Mouse (Mus musculus): ENCODE results near the gene Axdnd1.
"Not testable (repeated sequence)": the region's sequence is repeated elsewhere in the genome, so short reads cannot be mapped to it uniquely, and the experiment has no call there.

Axdnd1 gene

DNA sequence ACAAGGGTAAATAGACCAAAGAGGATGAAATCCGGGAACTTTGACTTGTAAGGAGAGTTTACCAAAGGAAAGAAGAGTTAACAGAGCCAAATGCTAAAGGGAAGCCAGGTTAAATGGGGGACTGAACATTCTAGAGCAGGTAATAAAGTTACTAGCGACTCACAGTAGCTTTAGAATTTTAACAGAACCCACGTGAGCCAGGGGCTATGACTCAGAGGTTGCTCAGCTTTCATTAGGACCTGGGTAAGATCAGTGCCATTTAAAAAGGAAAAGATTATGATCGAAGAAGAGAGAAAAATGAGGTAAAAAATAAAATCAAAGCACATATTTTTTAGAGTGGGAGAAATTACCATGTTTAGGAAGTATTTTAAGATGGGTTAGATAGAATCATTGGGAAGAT lies 80.1 kb downstream of the Axdnd1 start:
- no peak for DNase-seq (ENCODE audit: low spot score in 2 of 2)

DNA sequence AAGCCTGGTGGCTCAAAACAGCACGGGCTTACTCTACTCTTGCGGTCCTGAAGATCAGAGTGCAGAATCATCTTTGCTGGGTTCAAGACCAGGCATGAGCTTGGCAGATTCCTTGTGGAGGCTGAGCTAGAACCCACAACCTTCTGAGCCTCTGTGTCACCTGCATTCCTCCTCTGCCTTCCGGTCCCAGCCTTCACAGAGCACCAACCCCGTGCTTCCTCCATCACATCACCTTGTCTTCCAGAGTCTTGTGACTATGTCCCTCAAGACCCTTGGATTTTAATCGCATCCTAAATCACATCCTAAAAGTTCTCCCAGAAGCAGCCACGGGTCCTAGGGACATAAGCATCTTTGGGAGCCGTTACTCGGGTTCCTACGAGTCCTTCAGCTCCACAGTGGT lies 97.8 kb downstream of the Axdnd1 start:
- DNase-seq (ENCODE audit: low spot score in 2 of 2) = no peak

DNA sequence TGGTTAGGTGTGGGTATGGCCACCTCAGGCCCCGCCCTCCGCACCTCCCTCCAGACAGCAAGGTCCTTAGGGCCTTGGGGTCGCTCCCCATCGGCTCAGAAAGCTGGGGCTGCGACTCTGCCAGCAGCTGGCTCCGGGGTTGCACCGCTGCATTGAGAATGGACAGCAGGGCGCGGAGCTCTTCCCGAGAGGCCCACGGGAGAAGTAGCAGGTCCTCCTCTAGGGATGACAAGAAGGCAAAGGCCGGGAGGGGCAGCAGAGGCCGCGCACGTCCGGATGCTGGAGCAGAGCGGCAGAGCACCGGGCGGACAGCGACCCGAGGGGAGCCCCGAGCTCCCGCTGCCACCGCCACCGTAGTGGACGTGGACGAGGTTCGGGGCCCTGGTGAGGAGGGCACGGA lies 110.3 kb downstream of the Axdnd1 start, which contains the start of gene Nphs2:
Nphs2 (plus strand) TSS at position 98 of the 400 bp plus-strand sequence.
- DNase-seq (ENCODE audit: low spot score in 2 of 2) = no peak

DNA sequence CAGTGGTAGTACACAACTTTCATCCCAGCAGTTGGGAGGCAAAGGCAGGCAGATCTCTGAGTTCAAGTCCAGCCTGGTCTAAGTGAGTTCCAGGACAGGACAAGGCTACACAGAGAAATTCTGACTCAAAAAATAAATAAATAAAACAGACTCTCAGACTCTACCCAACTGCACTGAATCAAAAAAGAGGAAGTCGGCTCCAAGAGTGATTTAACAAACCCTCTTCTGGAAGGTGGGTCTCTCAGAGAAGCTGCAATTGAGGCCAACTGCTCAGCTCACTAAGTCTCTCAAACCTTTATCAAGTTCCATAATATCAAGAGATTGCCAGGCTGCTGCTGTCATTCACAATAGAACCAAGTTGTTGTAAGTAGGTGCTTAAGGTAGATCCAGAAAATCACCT lies 112.4 kb downstream of the Axdnd1 start:
- no peak for DNase-seq (ENCODE audit: low spot score in 2 of 2)

DNA sequence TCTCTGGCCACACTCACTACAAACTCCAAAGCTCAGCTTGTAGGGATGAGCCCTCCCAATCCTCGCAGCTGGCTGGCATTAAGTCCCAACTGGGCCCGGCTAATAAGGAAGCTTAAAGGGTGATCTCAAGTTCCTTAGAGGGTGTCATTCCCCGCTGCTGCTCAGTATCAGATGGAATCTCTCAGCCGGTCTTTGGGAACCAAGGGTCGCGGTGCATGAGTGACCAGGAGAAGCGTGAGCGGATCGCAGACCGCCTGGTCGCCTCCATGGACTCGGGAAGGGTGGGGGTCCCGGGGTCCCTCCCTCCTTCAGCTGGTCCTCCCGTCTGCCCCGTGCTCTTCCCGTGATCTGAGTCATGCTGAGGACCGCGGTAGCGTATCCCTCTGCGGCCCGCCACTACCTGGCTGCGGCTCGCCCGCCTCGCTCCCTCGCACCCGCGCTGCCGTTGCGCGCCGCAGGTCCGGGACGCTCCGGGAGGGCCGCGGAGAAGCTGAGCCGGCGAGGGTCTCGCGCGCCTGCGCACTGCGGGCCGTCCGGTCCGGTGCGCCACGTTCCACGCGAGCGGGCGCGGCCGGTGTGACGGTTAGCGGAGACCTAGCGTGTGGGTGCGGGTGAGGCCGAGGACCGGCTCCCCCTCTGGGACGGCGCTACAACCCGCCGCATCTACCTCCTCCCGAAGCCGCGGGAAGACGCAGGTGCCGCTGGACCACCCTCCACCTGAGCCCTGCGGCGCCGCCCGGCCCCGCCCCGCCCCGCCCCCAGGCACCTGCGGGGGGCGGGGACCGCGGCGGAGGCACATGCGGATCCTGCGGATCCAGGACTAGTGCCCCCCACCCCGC lies 117.8 kb downstream of the Axdnd1 start, which contains the start of gene Tdrd5:
Tdrd5 (minus strand) TSS at position 754 of the 839 bp plus-strand sequence.
- no peak for DNase-seq (ENCODE audit: low spot score in 2 of 2)

DNA sequence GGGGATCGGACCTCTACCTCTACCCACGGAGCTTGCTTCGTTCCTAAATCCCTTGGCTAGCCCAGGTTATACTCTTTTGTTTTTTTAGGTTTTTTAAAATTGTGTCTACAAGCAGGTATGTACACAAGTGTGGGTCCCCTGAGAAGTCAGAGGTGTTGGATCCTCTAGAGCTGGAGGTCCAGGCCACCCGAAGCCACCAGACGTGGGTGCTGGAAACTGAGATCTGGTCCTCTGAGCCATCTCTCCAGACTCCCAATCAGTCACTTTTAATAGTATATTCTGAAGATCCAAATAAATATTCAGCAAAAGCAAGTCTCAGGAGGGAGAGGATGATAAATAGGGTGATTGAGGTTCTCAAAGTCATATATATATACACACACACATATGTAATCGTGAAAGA lies 130.9 kb downstream of the Axdnd1 start:
- no peak for DNase-seq (ENCODE audit: low spot score in 2 of 2)

DNA sequence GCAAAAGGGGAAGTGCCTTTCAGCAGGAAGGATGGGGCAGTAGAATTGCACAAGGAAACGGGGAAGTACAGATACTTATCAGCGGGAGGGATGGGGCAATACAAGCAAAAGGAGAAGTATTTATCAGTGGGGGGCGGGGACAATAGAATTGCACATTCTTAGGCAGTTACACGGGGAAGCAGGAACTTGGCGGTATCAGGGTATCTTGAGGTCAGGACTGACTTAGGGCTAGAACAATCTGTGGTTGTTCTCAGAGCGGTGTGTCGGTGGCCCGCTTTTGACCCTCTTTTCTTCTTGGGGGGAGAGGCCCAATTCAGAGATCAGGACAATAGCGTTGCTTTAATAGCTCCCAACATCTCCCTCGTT lies 131.8 kb downstream of the Axdnd1 start:
- DNase-seq (ENCODE audit: low spot score in 2 of 2) = not testable (repeated sequence)

DNA sequence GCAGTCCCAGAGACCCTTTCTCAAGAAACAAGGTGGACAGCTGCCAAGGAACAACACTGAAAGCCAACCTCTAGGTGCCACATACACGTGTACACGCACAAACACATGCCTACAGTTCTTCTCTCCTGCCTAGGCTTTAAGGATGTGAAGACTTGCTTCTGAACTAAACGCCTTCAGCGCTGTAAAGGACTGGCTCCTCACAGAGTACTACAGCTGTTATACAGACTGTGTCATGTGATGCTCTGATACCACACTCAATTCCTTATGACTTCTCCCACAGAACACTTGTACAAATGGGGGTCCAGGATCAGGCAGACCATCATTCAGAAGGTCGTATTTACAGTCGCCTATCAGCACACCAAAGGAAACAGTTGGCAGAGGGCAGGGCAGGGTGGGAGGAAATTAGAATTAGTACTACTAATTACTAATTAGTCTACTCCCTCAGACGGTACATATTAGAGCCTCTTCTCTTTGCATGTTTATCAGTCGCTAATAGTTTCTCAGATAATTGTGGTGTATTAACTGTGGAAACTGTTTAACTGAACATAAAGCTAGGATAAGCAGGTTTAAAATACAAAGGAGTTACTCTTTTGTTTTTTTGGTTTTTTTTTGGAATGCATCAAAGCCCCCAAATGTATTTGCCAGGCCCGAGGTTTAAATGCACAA lies 132.3 kb downstream of the Axdnd1 start:
- DNase-seq (ENCODE audit: low spot score in 2 of 2) = no peak

DNA sequence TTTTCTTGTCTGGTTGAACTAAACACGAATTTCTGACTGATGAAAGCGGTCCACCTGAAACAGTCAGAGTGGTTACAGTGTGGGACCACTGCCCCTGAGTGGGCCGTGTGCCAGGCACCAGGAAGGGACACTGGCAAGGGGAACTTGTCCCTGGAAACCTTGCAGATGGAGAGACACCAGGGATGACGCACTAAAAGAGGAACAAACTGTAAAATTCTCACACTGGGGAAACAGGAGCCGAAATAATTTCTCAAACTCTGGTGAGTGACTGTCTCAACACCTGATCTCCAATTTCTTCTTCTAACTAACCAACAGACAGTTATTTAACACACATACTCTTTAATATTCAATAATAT lies 135.4 kb downstream of the Axdnd1 start:
- no peak for DNase-seq (ENCODE audit: low spot score in 2 of 2)

DNA sequence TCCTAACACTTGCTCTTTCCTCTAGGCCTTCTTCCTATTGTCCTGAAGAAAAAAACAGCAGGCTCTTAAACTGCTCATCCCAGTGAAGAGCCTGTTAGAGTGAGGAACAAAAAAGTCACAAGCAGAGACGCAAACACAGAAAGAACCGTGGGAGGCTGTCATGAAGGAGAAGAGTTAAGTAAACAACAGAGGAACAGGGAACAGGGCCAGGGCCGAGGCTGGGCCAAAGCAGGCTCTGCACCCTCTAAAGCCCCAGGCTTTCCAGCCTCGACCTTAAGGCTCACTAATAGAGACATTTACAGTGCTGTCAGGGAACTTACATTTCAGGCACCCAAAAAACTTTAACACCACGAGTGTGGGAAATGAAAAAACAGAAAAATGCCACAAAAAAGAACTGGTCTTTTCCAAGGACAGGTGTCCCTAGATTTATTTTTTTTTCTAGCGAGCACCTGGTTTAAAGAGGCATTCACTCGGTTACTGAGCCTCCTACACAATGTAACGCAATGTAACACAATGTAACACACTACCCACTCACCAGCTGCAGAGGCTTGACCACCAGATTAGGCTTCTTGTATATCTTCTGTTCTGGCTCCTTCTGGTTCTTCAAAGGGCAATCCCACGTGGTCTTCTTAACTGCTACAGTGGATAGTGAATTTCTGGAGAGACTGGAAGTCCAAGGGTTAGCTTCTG lies 136.0 kb downstream of the Axdnd1 start:
- DNase-seq (ENCODE audit: low spot score in 2 of 2) = no peak

DNA sequence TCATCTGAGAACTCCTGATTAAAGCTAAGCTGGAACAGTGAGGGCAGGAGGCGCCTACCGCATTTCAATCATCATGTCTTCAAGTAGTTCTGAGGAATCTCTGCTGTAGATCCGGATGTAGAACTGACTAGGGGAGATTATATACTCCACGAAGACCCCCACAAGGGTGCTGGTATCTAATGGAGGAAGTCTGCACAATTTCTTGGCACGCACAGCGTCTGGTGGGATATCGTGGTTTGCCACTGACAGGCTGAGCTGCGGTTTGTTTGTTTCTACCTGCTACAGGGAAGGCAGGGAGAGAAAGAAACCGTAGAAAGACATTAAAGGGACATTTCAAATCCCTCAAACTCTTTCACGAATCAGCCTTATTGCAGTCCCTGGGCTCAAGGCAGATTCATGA lies 136.8 kb downstream of the Axdnd1 start:
- DNase-seq (ENCODE audit: low spot score in 2 of 2) = no peak

DNA sequence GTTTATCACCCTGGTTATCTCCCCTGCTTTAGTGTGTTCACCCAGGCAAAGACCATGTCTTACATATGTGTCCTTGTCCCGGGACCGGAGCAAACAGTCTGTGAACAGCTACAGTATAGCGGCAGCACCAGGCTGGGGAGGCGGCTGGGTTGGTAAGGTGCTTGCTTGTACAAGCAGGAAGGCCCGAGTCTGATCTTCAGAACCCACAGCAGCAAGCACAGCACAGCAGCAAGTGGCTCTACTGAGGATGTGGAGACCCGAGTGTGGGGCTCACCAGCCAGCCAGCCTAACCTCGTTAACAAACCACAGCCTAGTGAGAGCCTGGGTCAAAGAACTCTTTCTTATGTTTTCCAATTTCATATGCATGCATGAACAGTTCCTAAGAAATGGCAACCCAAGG lies 140.8 kb downstream of the Axdnd1 start:
- DNase-seq (ENCODE audit: low spot score in 2 of 2) = no peak

DNA sequence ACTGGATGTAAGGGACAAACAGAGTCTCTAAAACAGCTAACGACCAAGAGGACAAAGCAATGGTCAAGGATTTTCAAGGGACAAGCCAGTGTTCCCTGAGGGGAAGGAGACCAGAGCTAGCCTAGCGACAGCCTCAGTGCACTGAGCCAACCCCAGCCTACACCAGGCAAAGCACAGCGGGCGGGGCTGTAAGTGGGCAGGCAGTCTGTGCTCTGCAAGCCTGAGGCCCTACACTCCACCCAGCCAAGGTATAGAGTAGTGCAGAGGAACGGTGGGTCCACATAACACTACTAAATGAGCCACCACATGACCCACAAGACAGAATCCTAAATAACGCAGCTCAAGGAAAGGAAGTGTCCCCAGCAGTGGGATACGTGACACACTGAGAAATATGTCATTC lies 147.3 kb downstream of the Axdnd1 start:
- DNase-seq (ENCODE audit: low spot score in 2 of 2) = no peak

All from urinary bladder, postnatal 4 days (tissue).